Mouse (Mus musculus): ENCODE data around the gene Ctsl.

GRCm38 (mm10) chr13:64407992-64408391 lies 37.3 kb upstream of the Ctsl start:
- TF ChIP-seq CHD2 (IDR thresholded peaks at IDR 0.05; ENCODE audit: low read depth, low read length) (no peak), ZNF384 (IDR thresholded peaks at IDR 0.05; ENCODE audit: low read depth, low read length) (no peak)

Measured in ES-E14 (cell line).